Mouse (Mus musculus) bone marrow, adult 2 months (tissue): Measurements from ENCODE around the gene Pdzrn3.

Experiments
- CTCF ChIP-seq: fragments of 200-500 bp; IDR thresholded peaks from 2 replicates; pipeline ENCODE4 v1.5.1; 2011; ENCODE audit warnings: low read length, control low read depth; ENCODE audit not compliant: control insufficient read depth, insufficient read depth
- POLR2A ChIP-seq: fragments of 200-500 bp; IDR thresholded peaks from 2 replicates; pipeline ENCODE4 v1.6.1; 2011; ENCODE audit warnings: low read depth, mild to moderate bottlenecking, control low read depth, low read length, borderline replicate concordance; ENCODE audit not compliant: control insufficient read depth

GRCm38 (mm10) chr6:101335744-101336143 is 42.0 kb downstream of the Pdzrn3 start:
- no peak for TF ChIP-seq POLR2A
- no peak for TF ChIP-seq CTCF
